Mouse (Mus musculus): Measurements from ENCODE around the gene Bpifb9a.

DNA sequence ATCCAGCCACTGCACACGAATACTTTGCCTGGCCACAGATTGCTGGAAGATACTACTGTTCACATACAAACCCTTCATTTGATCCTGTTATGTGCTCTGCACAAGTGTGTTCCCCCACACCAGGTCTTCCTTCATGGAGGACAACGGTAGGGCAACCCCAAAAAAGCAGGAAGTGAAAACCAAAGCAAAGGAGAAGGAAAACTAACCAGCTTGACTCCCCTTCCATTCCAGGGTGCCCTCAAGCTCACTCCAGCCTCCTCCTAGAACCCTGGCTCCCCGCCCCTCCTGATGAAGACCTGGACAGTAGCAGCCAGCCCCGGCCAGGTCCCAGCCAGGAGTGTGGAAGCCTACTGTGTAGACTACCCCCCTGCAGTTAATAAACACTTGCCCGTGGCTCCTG is 37.7 kb upstream of the Bpifb9a start:
- TF ChIP-seq TAL1 (IDR thresholded peaks at IDR 0.05; ENCODE audit: low read length): no peak
- TF ChIP-seq GATA1 (IDR thresholded peaks at IDR 0.05; ENCODE audit: low read length): no peak
